Mouse (Mus musculus): ENCODE data around the gene 4930522L14Rik.
"Not testable (repeated sequence)": the region's sequence is repeated elsewhere in the genome, so short reads cannot be mapped to it uniquely, and the experiment has no call there.

4930522L14Rik gene

GRCm38 (mm10) chr5:109751391-109752071, at the start of gene 4930522L14Rik:
Gene 4930522L14Rik (minus strand): TSS chr5:109751886.
- POLR2A ChIA-PET = interaction anchor here in 3 of 4 experiments (0.7 to 2.2 kb wide), 16 partner anchors 8 to 304 kb away, joined by 3 to 6 read pairs (median 3); partner anchors contain the start of genes Crlf2 (in 1 of the 3) and Gm15446 (in 1 of the 3)
- CTCF ChIA-PET = not testable (repeated sequence)

GRCm38 (mm10) chr5:109801466-109801865, 49.8 kb upstream of the 4930522L14Rik start:
- CTCF ChIA-PET = not testable (repeated sequence)
- POLR2A ChIA-PET = interaction anchor here in 2 of 4 experiments (0.6 to 0.8 kb wide), 5 partner anchors 65 to 485 kb away, joined by 3 read pairs; no protein-coding TSS in a partner anchor

GRCm38 (mm10) chr5:109799948-109800347, 48.3 kb upstream of the 4930522L14Rik start:
- POLR2A ChIA-PET = interaction anchor here in 2 of 4 experiments (0.5 to 1.4 kb wide), 2 partner anchors 48 kb away, joined by 3 read pairs; partner anchors contain the start of gene 4930522L14Rik (in 2 of the 2)
- CTCF ChIA-PET = not testable (repeated sequence)

- CTCF ChIA-PET = not testable (repeated sequence)
- POLR2A ChIA-PET = interaction anchor here in 3 of 4 experiments (0.8 to 1.9 kb wide), 14 partner anchors 40 to 1774 kb away, joined by 3 to 9 read pairs (median 4); partner anchors contain the start of genes 4930522L14Rik (in 1 of the 3), 5430403G16Rik (in 1 of the 3), Gm15446 (in 1 of the 3) and Gm35315 (in 1 of the 3)
Measured at GRCm38 (mm10) chr5:109797017-109797416, 45.3 kb upstream of the 4930522L14Rik start.

- CTCF ChIA-PET = not testable (repeated sequence)
- POLR2A ChIA-PET = interaction anchor here in 3 of 4 experiments (0.7 to 1.9 kb wide), 18 partner anchors 39 to 473 kb away, joined by 3 to 9 read pairs (median 4); partner anchors contain the start of genes 5430403G16Rik (in 3 of the 3), 4930522L14Rik (in 1 of the 3), Gm15446 (in 1 of the 3) and Gm35315 (in 1 of the 3)
Measured at GRCm38 (mm10) chr5:109795967-109796652, 44.4 kb upstream of the 4930522L14Rik start.

- POLR2A ChIA-PET = interaction anchor here in 3 of 4 experiments (0.7 to 2.2 kb wide), 14 partner anchors 9 to 303 kb away, joined by 3 to 6 read pairs (median 3); partner anchors contain the start of genes Crlf2 (in 1 of the 3) and Gm15446 (in 1 of the 3)
- CTCF ChIA-PET = not testable (repeated sequence)
Measured at GRCm38 (mm10) chr5:109752073-109752780, 541 bp upstream of the 4930522L14Rik start.

GRCm38 (mm10) chr5:109745081-109745480, 6.6 kb downstream of the 4930522L14Rik start:
- POLR2A ChIA-PET = interaction anchor here in 2 of 4 experiments (1.0 to 1.4 kb wide), 2 partner anchors 62 to 99 kb away, joined by 3 read pairs; no protein-coding TSS in a partner anchor
- CTCF ChIA-PET = not testable (repeated sequence)

GRCm38 (mm10) chr5:109717341-109717740, 34.3 kb downstream of the 4930522L14Rik start:
- CTCF ChIA-PET, POLR2A ChIA-PET: not testable (repeated sequence)

- CTCF ChIA-PET = not testable (repeated sequence)
- POLR2A ChIA-PET = interaction anchor here in 3 of 4 experiments (0.6 to 2.5 kb wide), 11 partner anchors 10 to 1071 kb away, joined by 3 to 13 read pairs (median 3); partner anchors contain the start of gene Ankle2 (in 1 of the 3)
Measured at GRCm38 (mm10) chr5:109691205-109691965, 60.3 kb downstream of the 4930522L14Rik start.

GRCm38 (mm10) chr5:109690537-109691201, 61.0 kb downstream of the 4930522L14Rik start, which contains the start of gene 5430403G16Rik:
Gene 5430403G16Rik (minus strand): TSS chr5:109691041.
- POLR2A ChIA-PET = interaction anchor here in 3 of 4 experiments (0.6 to 2.5 kb wide), 14 partner anchors 10 to 1072 kb away, joined by 3 to 13 read pairs (median 3); partner anchors contain the start of gene Ankle2 (in 1 of the 3)
- CTCF ChIA-PET = not testable (repeated sequence)
